Mouse (Mus musculus): ENCODE measurements at regions not wholly inside any gene's neighbourhood (a gene's known extent, or its start where the extent isn't known, plus 50 kb on each side); places are given as distances from the start of the nearest gene placed in this dataset.
"Not testable (repeated sequence)": the region's sequence is repeated elsewhere in the genome, so short reads cannot be mapped to it uniquely, and the experiment has no call there.

DNA sequence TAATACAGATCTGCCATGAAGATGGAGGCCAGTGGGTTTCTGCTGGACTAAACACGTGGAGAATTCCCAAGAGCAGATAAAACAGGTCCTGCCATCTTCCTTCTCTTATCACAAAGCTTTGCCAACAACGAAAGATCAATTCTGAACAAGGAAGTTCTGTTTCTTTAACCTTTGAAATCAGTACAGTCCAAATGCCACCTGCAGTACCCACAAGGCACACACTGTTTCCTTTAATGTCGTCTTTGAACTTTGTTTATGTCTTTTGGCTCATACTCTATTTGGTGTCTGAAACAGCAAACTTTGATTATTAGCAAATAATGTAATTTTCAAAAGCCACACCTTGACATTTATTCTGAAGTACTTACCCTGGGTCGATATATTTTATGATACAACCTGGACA lies 536.5 kb downstream of the Bckdhb start:
- DNase-seq (ENCODE audit: extremely low spot score in 1 of 2, low spot score in 2 of 2): no peak
- intact Hi-C loops (cut with DNase I): no loop called here
- Histone ChIP-seq H3K27ac (no peak overlapping the region), H3K4me3 (no peak overlapping the region)
- no peak for TF ChIP-seq CTCF (IDR thresholded peaks at IDR 0.05)

DNA sequence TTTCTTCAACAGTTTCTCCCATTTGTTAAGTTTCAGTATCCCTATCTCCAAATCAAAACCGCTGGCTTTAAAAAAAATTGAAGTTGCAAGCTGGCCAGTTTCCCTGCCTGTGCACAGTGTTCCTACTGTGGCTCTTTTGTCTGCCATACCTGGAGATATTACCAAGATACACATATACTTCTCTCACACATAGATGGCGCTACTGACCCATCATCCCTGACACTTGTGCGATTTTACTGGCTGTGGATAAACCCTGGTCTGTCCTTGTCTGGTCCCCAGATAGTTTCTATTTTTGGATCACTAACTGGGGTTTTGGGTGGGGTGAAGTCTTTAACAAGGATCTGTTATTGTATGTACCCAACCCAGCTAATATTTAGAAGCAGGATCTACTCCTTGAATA lies 541.8 kb downstream of the Bckdhb start:
- peak; percentile 48 for TF ChIP-seq CTCF (IDR thresholded peaks at IDR 0.05)
- no peak overlapping the region for H3K4me3 ChIP-seq
- no peak for DNase-seq (ENCODE audit: extremely low spot score in 1 of 2, low spot score in 2 of 2)
- H3K27ac ChIP-seq: no peak overlapping the region
- intact Hi-C loops (cut with DNase I): loop anchor here (5.0 kb wide), 2 partner anchors 861 to 1216 kb away; partner anchors contain the start of gene Tent5a

DNA sequence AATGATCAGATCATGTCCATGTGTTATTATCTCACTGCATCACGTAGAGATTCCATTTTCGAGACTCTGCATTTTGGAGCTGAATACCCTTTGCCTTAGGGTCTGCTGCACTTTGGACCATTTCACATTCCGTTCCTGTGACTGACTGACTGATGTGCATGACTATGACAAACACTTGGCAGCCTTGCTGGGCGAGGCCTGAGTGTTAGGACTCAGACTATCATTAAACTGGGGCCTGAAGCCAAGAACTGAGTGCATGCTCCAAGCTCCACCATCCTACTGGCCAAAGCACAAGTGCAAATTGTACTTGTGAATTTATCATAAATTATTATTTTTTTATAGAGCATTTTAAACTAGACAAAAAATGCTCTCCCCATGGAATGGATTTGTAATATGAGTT lies 547.8 kb downstream of the Bckdhb start:
- Histone ChIP-seq H3K4me3 (no peak overlapping the region), H3K27ac (no peak overlapping the region)
- no peak for TF ChIP-seq CTCF (IDR thresholded peaks at IDR 0.05)
- intact Hi-C loops (cut with DNase I): no loop called here
- DNase-seq (ENCODE audit: extremely low spot score in 1 of 2, low spot score in 2 of 2): no peak

DNA sequence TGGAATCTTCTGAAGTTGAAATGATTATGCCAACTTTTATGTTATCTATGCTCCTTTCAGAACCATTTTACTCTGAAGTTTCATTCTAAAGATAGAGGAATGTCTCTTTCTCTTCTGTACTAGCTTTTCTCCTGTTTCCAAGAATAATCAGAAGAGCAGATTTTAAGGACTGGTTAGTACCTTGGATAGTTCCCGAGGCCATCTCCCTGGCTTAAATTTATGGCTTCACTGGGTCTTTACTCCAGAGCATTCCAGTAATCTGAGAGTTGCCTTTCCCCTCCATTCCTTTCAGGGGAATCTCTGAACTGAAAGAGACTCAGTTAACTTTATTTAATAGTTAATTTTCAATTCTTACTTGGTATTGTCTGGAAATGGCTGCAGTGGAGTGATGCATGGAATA lies 551.0 kb downstream of the Bckdhb start:
- DNase-seq (ENCODE audit: extremely low spot score in 1 of 2, low spot score in 2 of 2): no peak
- H3K4me3 ChIP-seq: no peak overlapping the region
- no peak for TF ChIP-seq CTCF (IDR thresholded peaks at IDR 0.05)
- no peak overlapping the region for H3K27ac ChIP-seq
- intact Hi-C loops (cut with DNase I): no loop called here

DNA sequence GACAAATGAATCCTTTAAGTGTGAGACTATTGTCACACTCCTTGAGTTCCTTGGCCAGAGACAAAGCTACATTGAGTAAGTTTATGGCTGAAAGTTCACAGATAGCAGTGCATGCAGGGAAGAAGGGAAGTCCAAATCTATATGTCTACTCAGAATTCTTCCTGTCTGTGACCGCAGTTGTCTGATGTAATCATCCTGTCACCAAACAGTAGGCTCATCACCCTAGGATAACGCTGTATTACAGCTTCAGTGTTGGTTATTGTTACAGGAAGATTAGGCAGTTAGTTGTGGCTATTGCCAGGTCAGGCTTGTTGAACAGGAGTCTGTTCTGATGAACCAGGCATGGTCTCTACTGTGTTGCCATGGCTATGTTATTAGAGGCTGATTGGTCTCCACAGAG lies 574.6 kb downstream of the Bckdhb start:
- no peak overlapping the region for H3K4me3 ChIP-seq
- intact Hi-C loops (cut with DNase I): no loop called here
- no peak for TF ChIP-seq CTCF (IDR thresholded peaks at IDR 0.05)
- DNase-seq (ENCODE audit: extremely low spot score in 1 of 2, low spot score in 2 of 2): no peak
- H3K27ac ChIP-seq: no peak overlapping the region

DNA sequence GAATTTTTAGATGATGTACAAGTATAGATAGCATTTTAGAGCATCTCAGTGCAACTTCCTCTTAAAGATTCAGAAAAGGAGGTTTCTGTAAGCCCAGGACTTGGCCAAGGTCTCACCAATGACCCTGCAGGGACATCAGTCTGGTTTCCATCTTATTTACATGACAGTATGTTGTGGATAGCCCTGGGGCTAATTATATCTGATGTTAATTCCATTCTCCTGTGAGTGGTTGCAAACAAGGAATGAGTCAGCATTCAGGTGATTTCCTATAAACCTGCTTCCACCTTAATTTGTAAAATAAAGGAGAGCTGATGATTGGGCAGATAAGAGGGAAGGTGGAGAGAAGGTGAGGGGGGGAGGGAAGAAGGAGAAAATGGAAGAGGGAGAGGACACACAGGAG lies 578.0 kb downstream of the Bckdhb start:
- intact Hi-C loops (cut with DNase I): not testable (repeated sequence)

DNA sequence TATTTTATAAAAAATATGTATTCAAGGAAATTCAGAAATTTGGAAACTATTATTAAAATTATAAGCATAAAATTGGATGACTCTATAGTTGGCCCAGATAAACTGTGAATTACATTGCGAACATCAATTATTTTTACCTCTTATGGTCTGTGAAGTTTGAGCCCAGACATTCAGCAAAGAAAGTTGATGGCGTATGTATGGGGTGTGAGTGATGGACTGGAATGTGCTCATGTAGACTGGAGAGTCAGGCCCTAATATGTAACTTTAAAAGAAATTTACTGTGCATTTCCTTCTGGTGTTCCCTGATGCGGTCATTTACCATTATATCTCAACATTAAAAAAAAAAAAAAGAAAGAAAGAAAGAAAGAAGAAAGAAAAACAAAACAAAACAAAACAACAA lies 592.1 kb downstream of the Bckdhb start:
- DNase-seq (ENCODE audit: extremely low spot score in 1 of 2, low spot score in 2 of 2): no peak
- Histone ChIP-seq H3K27ac (no peak overlapping the region), H3K4me3 (no peak overlapping the region)
- intact Hi-C loops (cut with DNase I): no loop called here
- TF ChIP-seq CTCF (IDR thresholded peaks at IDR 0.05): no peak

More for the DNA sequence above, 578.0 kb downstream of the Bckdhb start:
- H3K27ac ChIP-seq; DNase-seq (ENCODE audit: extremely low spot score in 1 of 2, low spot score in 2 of 2); H3K4me3 ChIP-seq: not testable (repeated sequence)

DNA sequence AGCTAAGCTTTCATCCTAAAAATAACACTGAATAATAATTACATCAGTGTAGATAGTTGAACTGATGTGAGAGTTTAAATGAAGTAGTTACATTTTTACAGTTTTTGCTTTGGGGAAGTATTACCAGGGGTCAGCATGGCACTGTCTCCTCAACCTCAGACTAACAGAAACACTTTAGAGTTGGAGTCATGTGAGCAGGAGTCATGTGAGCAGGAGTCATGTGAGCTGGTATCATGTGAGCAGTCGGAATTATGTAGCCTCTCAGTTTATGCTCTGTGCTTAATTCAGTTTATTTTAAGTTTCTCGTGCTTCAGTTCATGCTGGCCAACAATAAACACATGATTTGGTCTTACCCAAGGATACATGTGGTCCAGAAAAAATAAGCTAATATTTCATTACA lies 620.5 kb downstream of the Bckdhb start:
- DNase-seq (ENCODE audit: extremely low spot score in 1 of 2, low spot score in 2 of 2): no peak

DNA sequence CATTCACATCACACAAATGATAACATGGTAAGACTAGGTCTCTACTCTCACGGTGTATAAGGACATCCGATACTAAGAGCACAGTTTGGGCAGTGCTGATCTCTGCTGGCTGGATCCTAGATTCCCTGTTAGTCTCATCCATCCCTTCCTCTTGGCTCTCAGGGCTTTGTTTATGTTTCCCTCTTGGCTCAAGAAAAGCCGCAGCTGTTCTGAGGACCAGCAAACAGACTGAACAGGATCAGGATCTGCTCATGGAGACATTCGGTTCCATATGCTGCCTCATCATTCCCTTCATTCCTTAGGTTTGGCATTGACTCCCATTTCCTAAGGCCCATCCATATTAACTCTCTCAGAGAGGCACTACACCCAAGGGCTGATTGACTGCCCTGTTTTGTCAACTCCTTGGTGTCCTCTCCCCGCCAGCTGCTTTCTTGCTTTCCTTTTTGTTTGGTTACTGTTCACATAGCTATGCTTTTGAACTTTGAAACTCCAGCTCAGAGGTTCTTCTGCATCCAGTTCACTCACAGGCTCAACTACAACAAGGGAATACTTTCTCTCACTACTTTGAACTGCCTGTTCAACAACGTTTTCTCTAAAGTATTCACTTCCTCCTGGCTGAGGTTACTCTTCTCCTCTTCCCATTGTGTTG lies 623.2 kb downstream of the Bckdhb start:
- no peak for TF ChIP-seq CTCF (IDR thresholded peaks at IDR 0.05)
- no peak for DNase-seq (ENCODE audit: extremely low spot score in 1 of 2, low spot score in 2 of 2)
- H3K4me3 ChIP-seq: no peak overlapping the region
- no peak overlapping the region for H3K27ac ChIP-seq
- intact Hi-C loops (cut with DNase I): no loop called here

More for the DNA sequence above, 620.5 kb downstream of the Bckdhb start:
- Histone ChIP-seq H3K4me3 (no peak overlapping the region), H3K27ac (no peak overlapping the region)
- intact Hi-C loops (cut with DNase I): no loop called here
- no peak for TF ChIP-seq CTCF (IDR thresholded peaks at IDR 0.05)

DNA sequence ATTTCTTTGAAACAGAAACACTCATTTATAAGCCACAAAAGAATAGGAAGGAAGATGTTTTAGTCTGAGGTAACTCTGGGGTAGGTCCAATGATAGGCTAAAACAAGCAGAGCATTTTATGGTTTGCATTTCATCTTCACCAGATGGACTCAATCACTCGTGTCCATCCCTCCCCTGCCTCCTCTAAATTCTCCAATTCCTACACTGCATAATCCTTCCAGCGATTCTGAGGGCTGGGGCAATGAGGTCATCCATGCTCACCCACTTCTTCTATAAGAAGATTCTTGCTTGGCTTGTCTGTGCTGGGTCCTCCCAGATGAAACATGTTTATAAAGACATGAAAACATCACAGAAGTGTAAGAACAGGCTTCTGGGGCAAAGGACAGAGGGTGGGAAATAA lies 630.3 kb downstream of the Bckdhb start:
- no peak for DNase-seq (ENCODE audit: extremely low spot score in 1 of 2, low spot score in 2 of 2)
- H3K4me3 ChIP-seq: no peak overlapping the region
- intact Hi-C loops (cut with DNase I): no loop called here
- no peak overlapping the region for H3K27ac ChIP-seq
- no peak for TF ChIP-seq CTCF (IDR thresholded peaks at IDR 0.05)

DNA sequence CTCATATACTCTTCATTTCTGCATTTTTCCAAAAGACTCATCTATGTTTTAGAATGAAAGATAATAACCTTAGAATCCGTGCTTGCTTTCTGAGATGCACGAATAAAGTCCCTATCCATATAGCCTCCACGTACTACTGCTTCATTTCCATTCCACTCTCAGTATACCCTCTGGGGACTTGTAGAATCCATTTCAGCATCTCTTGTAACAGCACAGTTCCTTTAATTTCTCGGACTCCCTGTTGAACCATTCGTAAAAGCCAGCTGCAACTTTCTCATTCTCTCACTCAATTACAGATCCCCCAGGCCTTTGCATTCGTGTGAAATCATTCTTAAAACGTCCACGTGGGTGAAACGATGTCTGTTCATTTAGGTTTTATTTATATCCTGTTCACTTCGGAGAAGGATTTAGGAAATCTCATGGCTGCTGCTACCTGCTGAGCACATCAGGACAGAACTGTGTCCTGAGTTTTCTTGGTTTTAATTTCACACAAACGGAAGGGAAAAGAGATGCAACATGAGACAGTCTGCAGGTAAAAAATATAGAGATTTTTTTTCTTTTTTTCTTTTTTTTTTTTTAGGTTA lies 631.4 kb downstream of the Bckdhb start:
- Histone ChIP-seq H3K27ac (no peak overlapping the region), H3K4me3 (no peak overlapping the region)
- TF ChIP-seq CTCF (IDR thresholded peaks at IDR 0.05): no peak
- intact Hi-C loops (cut with DNase I): no loop called here
- DNase-seq (ENCODE audit: extremely low spot score in 1 of 2, low spot score in 2 of 2): no peak

DNA sequence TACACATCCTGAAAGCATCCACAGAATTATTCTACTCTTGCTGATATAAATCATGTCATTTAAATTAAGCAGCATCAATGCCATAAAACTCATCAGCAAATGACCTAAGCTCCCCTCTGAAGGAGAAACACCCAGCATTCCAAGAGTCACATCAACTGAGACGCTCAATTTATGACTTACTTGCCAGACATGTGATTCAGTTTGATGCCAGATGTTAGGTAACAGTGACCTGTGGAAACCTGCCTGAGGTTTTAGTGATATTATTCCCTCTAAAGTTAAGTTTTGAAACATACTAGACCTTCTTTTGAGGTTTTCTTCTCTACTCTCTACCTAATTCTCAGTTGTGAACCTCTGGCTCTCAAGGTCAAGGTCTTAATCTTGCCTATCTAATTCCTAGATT lies 633.4 kb downstream of the Bckdhb start:
- no peak overlapping the region for H3K4me3 ChIP-seq
- intact Hi-C loops (cut with DNase I): no loop called here
- no peak for TF ChIP-seq CTCF (IDR thresholded peaks at IDR 0.05)
- no peak overlapping the region for H3K27ac ChIP-seq
- DNase-seq (ENCODE audit: extremely low spot score in 1 of 2, low spot score in 2 of 2): no peak

DNA sequence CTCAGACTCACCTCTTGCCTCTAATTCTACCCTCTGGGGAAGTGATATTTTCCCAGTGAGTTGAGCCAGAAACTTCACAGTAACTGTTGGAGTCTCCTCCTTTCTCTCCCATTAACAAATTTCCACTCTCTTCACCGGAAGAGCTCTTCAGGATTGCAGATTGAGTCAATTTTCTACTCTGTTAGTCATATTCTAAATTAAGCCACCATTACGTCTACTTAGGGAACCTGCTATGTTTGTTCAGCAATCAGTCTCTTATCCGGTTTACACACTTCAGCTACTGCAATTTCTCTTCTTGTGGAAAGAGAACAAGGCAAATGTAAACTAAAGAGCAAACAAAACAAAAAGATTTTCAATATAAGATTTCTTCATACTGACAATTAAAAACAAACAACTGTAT lies 644.6 kb downstream of the Bckdhb start:
- H3K27ac ChIP-seq: no peak overlapping the region
- intact Hi-C loops (cut with DNase I): no loop called here
- no peak overlapping the region for H3K4me3 ChIP-seq
- no peak for TF ChIP-seq CTCF (IDR thresholded peaks at IDR 0.05)
- DNase-seq (ENCODE audit: extremely low spot score in 1 of 2, low spot score in 2 of 2): no peak

Measured in left cerebral cortex, adult 2 months (tissue).